Mouse (Mus musculus) testis, adult 2 months (tissue): ENCODE data around the gene Cdsn. TPM values are rescaled to one million over a fixed set of nuclear protein-coding genes. Genes with fewer than 3 reads are reported as not detected.

Source experiments
- H3K27ac ChIP-seq: fragments of 200-500 bp; 2 replicates; pipeline ENCODE4 v1.5.1; 2012; ENCODE audit warnings: low read depth, low read length; ENCODE audit not compliant: control insufficient read depth, insufficient read depth
- H3K27me3 ChIP-seq: fragments of 200-500 bp; 2 replicates; pipeline ENCODE4 v1.6.1; 2012; ENCODE audit warnings: mild to moderate bottlenecking, low read length, moderate library complexity; ENCODE audit not compliant: control insufficient read depth, insufficient read depth
- H3K36me3 ChIP-seq: fragments of 200-500 bp; 2 replicates; pipeline ENCODE4 v1.6.1; 2012; ENCODE audit warnings: mild to moderate bottlenecking, low read length; ENCODE audit not compliant: control insufficient read depth, insufficient read depth
- H3K4me1 ChIP-seq: fragments of 200-500 bp; 2 replicates; pipeline ENCODE4 v1.6.1; 2012; ENCODE audit warnings: low read length; ENCODE audit not compliant: control insufficient read depth, insufficient read depth
- H3K4me3 ChIP-seq: fragments of 200-500 bp; 2 replicates; pipeline ENCODE4 v1.5.1; 2012; ENCODE audit warnings: low read depth, mild to moderate bottlenecking, low read length, moderate library complexity, mixed read lengths; ENCODE audit not compliant: control insufficient read depth
- CTCF ChIP-seq: fragments of 200-500 bp; IDR thresholded peaks from 2 replicates; pipeline ENCODE4 v1.5.1; 2012; ENCODE audit warnings: low read depth, mild to moderate bottlenecking, inconsistent platforms, low read length, moderate library complexity; ENCODE audit not compliant: control insufficient read depth, insufficient read depth, insufficient replicate concordance
- POLR2A ChIP-seq: fragments of 200-500 bp; IDR thresholded peaks from 2 replicates; pipeline ENCODE4 v1.6.1; 2012; ENCODE audit warnings: low read depth, mild to moderate bottlenecking, inconsistent platforms, low read length, moderate library complexity; ENCODE audit not compliant: control insufficient read depth
- polyA plus RNA-seq: library from polyadenylated mRNA; depleted of rRNA; stranded (reverse); fragments of >200 nt; gene quantifications from 2 replicates; pipeline ENCODE4 v1.2.3, GENCODE M21; 2012; rRNA removed

The Cdsn gene
- polyA plus RNA-seq: 8.7 and 9.5 TPM in 2 replicates

- no peak within 1 kb of the TSS for H3K4me3 ChIP-seq
- no peak for TF ChIP-seq CTCF
- no peak for TF ChIP-seq POLR2A
- no peak within 1 kb of the TSS for H3K27ac ChIP-seq
- no peaks in the 10 kb centered on the region for H3K27me3 ChIP-seq
- H3K4me1 ChIP-seq: peaks cover 23% of the 10 kb centered on the region
- no peaks in the 10 kb centered on the region for H3K36me3 ChIP-seq
Measured at GRCm38 (mm10) chr17:35551881-35552414, at the start of gene Cdsn. Gene Cdsn (plus strand): TSS chr17:35552128.

DNA sequence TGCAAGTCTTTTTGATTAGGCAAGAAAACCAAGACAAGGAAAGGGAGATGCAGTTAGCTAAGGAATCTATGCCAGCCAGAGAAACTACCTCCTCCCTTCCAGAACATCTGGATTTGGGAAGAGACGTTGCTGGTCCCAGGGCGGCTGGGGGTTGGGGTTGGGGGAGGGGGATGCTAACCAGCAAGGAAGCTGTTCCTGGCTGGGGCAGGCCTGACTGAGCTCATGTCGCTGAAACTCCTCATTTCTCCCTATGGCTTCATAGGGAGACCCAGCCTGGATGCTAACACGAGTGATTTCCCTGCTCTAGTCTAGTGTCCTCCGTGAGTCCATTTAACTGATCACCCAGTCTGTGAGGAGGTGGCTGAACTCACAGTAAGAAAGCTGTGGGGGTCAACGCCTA is 49.7 kb upstream of the Cdsn start:
- H3K27me3 ChIP-seq: no peaks in the 10 kb centered on the region
- peaks cover 6% of the 10 kb centered on the region for H3K4me1 ChIP-seq
- no peak overlapping the region for H3K27ac ChIP-seq
- H3K36me3 ChIP-seq: no peaks in the 10 kb centered on the region
- H3K4me3 ChIP-seq: no peak overlapping the region
- TF ChIP-seq CTCF (no peak), POLR2A (no peak)

DNA sequence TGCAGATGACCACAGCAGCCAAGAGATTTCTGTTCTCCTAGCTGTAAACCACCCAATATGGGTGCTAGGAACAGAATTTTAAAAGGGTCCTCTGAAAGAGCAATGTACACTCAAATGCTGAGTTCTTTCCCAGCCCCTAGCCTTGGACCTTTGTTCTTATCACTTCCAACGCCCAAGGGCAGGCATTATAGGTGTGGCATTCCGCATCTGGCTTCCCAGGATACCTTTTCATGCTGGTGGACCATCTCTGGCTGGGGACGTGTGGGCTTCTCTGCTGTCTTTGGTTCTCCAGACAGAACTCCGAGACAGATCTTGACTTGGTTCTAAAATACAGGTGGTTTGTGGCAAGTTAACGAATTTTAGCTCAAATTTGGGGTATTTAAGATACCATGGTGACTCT is 49.2 kb upstream of the Cdsn start:
- peaks cover 6% of the 10 kb centered on the region for H3K4me1 ChIP-seq
- no peak overlapping the region for H3K4me3 ChIP-seq
- no peaks in the 10 kb centered on the region for H3K27me3 ChIP-seq
- no peaks in the 10 kb centered on the region for H3K36me3 ChIP-seq
- TF ChIP-seq CTCF: no peak
- TF ChIP-seq POLR2A: no peak
- H3K27ac ChIP-seq: no peak overlapping the region

GRCm38 (mm10) chr17:35503849-35504248 is 48.1 kb upstream of the Cdsn start:
- Histone ChIP-seq H3K4me1 (peaks cover 6% of the 10 kb centered on the region), H3K27me3 (no peaks in the 10 kb centered on the region), H3K4me3 (no peak overlapping the region), H3K27ac (no peak overlapping the region), H3K36me3 (no peaks in the 10 kb centered on the region)
- TF ChIP-seq POLR2A (no peak), CTCF (no peak)

GRCm38 (mm10) chr17:35504628-35505481 is 47.1 kb upstream of the Cdsn start:
- H3K36me3 ChIP-seq: no peaks in the 10 kb centered on the region
- no peak overlapping the region for H3K27ac ChIP-seq
- H3K4me1 ChIP-seq: peaks cover 6% of the 10 kb centered on the region
- H3K4me3 ChIP-seq: peak overlapping the region; percentile 74
- TF ChIP-seq POLR2A (no peak), CTCF (no peak)
- H3K27me3 ChIP-seq: no peaks in the 10 kb centered on the region

DNA sequence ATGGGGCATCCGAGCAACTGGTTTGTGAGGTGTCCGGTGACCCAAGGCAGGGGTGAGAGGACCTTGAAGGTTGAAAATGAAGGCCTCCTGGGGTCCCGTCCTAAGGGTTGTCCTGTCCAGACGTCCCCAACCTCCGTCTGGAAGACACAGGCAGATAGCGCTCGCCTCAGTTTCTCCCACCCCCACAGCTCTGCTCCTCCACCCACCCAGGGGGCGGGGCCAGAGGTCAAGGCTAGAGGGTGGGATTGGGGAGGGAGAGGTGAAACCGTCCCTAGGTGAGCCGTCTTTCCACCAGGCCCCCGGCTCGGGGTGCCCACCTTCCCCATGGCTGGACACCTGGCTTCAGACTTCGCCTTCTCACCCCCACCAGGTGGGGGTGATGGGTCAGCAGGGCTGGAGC is 46.2 kb upstream of the Cdsn start, which contains the start of gene Pou5f1:
Pou5f1 (plus strand) TSS at position 243 of the 400 bp plus-strand sequence.
- Histone ChIP-seq H3K4me1 (peaks cover 6% of the 10 kb centered on the region), H3K4me3 (peak within 1 kb of the TSS; percentile 74), H3K27ac (no peak within 1 kb of the TSS), H3K36me3 (no peaks in the 10 kb centered on the region), H3K27me3 (no peaks in the 10 kb centered on the region)
- TF ChIP-seq POLR2A (no peak; the same call in 1 of the 2 replicates), CTCF (no peak)

DNA sequence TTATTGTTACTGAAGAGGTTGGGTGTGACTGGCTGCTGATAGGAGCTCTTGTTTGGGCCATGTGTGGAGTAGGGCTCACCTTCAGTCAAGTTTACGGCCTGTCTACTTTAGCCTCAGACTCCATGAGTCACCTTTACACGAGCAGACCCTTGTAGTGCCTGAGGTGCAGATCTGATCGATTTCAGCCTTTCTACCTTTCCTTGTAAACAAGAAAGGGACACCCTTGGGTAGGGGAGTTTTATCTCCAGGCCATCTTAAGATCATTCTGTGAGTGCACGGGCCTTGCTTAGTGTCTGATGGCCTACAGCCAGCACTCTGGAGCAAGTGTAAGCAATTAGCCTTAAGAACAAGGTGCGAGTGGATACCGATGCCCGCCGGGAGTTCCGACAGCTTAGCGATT is 45.0 kb upstream of the Cdsn start:
- H3K27ac ChIP-seq: no peak overlapping the region
- peaks cover 6% of the 10 kb centered on the region for H3K4me1 ChIP-seq
- TF ChIP-seq POLR2A: no peak
- no peak for TF ChIP-seq CTCF
- H3K27me3 ChIP-seq: no peaks in the 10 kb centered on the region
- peak overlapping the region; percentile 74 for H3K4me3 ChIP-seq
- no peaks in the 10 kb centered on the region for H3K36me3 ChIP-seq
